Mouse (Mus musculus) kidney, embryonic 16.5 days (tissue): ENCODE measurements at regions not wholly inside any gene's neighbourhood (a gene's known extent, or its start where the extent isn't known, plus 50 kb on each side); places are given as distances from the start of the nearest gene placed in this dataset. TPM values are rescaled to one million over a fixed set of nuclear protein-coding genes. Genes with fewer than 3 reads are reported as not detected.

Experiments used
- ATAC-seq: fragments of 200-750 bp; cut with Nextera tagmentation; 2 replicates; pipeline ENCODE4 v1.8.0; 2017; ENCODE audit warnings: moderate TSS enrichment; ENCODE audit not compliant: low FRiP score, low TSS enrichment
- H3K27ac ChIP-seq: fragments of 300-500 bp; sonication (generic); 2 replicates; pipeline ENCODE4 v1.5.1; 2014; ENCODE audit warnings: low read length
- H3K27me3 ChIP-seq: fragments of 300-500 bp; sonication (generic); 2 replicates; pipeline ENCODE4 v1.6.1; 2014; ENCODE audit warnings: low read length, control low read depth, mixed read lengths; ENCODE audit not compliant: insufficient read depth
- H3K36me3 ChIP-seq: fragments of 300-500 bp; sonication (generic); 2 replicates; pipeline ENCODE4 v1.6.1; 2014; ENCODE audit warnings: low read length, control low read depth, mixed read lengths; ENCODE audit not compliant: insufficient read depth
- H3K4me1 ChIP-seq: fragments of 300-500 bp; sonication (generic); 2 replicates; pipeline ENCODE4 v1.6.1; 2014; ENCODE audit warnings: low read length, control low read depth, mixed read lengths; ENCODE audit not compliant: insufficient read depth
- H3K4me2 ChIP-seq: fragments of 300-500 bp; sonication (generic); replicated peaks from 2 replicates; pipeline ENCODE4 v1.6.1; 2014; ENCODE audit warnings: low read depth, low read length
- H3K4me3 ChIP-seq: fragments of 300-500 bp; sonication (generic); 2 replicates; pipeline ENCODE4 v1.5.1; 2014; ENCODE audit warnings: mild to moderate bottlenecking, low read length
- H3K9ac ChIP-seq: fragments of 300-500 bp; sonication (generic); replicated peaks from 2 replicates; pipeline ENCODE4 v1.6.1; 2014; ENCODE audit warnings: low read length
- H3K9me3 ChIP-seq: fragments of 300-500 bp; sonication (generic); 2 replicates; pipeline ENCODE4 v1.6.1; 2016; ENCODE audit warnings: low read length, control low read depth
- WGBS: fragments of 180-500 bp; shearing (Covaris S2); extraction: QIAGEN DNeasy Blood & Tissue Kit; methylation state at CpG from one replicate; pipeline ENCODE4 v1.1.7; 2014; 5-methylcytosine and 5-hydroxymethylcytosine counted together
- microRNA-seq: library from miRNA; unstranded; fragments of <30 nt; microRNA quantifications from one replicate; pipeline ENCODE4, GENCODE M21; 2016

- Histone ChIP-seq H3K27ac (no peak overlapping the region), H3K4me2 (no peak overlapping the region), H3K9me3 (no peaks in the 10 kb centered on the region), H3K9ac (no peak overlapping the region), H3K4me3 (no peak overlapping the region), H3K36me3 (no peaks in the 10 kb centered on the region), H3K27me3 (0 out of 2 replicates have a peak, but pooled peaks cover 4% of the 10 kb centered on the region), H3K4me1 (peaks cover 3% of the 10 kb centered on the region)
- 12% methylated on average over 3 of the region's 3 CpGs for WGBS
- ATAC-seq = peak; percentile 69
Observed at GRCm38 (mm10) chr1:77313119-77313518, 201.8 kb downstream of the Epha4 start.

DNA sequence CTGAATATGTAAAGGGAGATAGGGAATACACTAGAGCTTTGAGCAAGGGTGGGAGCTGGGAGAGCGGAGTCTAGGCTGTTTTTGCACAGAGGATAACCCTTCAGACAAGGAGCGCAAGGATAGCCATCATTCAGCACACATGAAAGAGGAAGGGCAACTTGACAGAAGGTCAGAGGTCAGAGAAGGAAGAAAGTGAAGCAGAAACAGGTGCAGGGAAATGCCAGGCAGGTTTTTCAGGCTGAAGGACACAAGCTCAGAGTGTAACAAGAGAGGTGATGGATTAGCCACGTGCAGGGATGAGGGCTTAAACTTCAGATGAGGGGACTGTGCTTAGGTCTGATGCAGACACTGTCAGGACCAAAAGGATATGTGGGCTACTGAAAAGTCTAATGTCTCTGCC lies 199.5 kb downstream of the Epha4 start:
- H3K4me3 ChIP-seq = no peak overlapping the region
- H3K27me3 ChIP-seq = 0 out of 2 replicates have a peak, but pooled peaks cover 4% of the 10 kb centered on the region
- H3K4me2 ChIP-seq = no peak overlapping the region
- WGBS = 56% methylated on average over 3 of the region's 3 CpGs
- no peak overlapping the region for H3K9ac ChIP-seq
- no peaks in the 10 kb centered on the region for H3K9me3 ChIP-seq
- no peak for ATAC-seq
- no peaks in the 10 kb centered on the region for H3K36me3 ChIP-seq
- H3K4me1 ChIP-seq = peaks cover 16% of the 10 kb centered on the region
- H3K27ac ChIP-seq = no peak overlapping the region

GRCm38 (mm10) chr1:77316198-77316597 lies 198.7 kb downstream of the Epha4 start:
- Histone ChIP-seq H3K27ac (no peak overlapping the region), H3K9me3 (no peaks in the 10 kb centered on the region), H3K9ac (no peak overlapping the region), H3K27me3 (0 out of 2 replicates have a peak, but pooled peaks cover 4% of the 10 kb centered on the region), H3K36me3 (no peaks in the 10 kb centered on the region), H3K4me3 (no peak overlapping the region), H3K4me1 (peaks cover 16% of the 10 kb centered on the region), H3K4me2 (no peak overlapping the region)
- 16% methylated on average over 9 of the region's 9 CpGs for WGBS
- peak; percentile 40; the same call in 1 of the 2 replicates for ATAC-seq

Small RNA genes lying in the stretch of these regions (microRNA-seq; reads per million reads assigned to microRNA genes)
- not detected for gene Mir6343
